Mouse (Mus musculus) embryonic facial prominence, embryonic 14.5 days (tissue): ENCODE results near the gene Lrmda. TPM values are rescaled to one million over a fixed set of nuclear protein-coding genes. Genes with fewer than 3 reads are reported as not detected.
A peak's percentile ranks its signal among the peaks of the same experiment; 100 is the strongest.
"Not testable (repeated sequence)": the region's sequence is repeated elsewhere in the genome, so short reads cannot be mapped to it uniquely, and the experiment has no call there.

Source experiments
- ATAC-seq: fragments of 200-750 bp; cut with Nextera tagmentation; 2 replicates; pipeline ENCODE4 v1.8.0; 2017; ENCODE audit warnings: low read depth, moderate number of reproducible peaks, moderate TSS enrichment
- DNase-seq: peaks from one replicate; pipeline ENCODE4 v3.0.0-alpha.2; 2015; ENCODE audit warnings: low spot score
- H3K27ac ChIP-seq: fragments of 300-500 bp; sonication (generic); replicated peaks from 2 replicates; pipeline ENCODE4 v1.5.1; 2014; ENCODE audit warnings: low read depth, mild to moderate bottlenecking, low read length, moderate library complexity
- H3K27me3 ChIP-seq: fragments of 300-500 bp; sonication (generic); replicated peaks from 2 replicates; pipeline ENCODE4 v1.6.1; 2014; ENCODE audit warnings: low read length; ENCODE audit not compliant: control insufficient read depth, insufficient read depth
- H3K36me3 ChIP-seq: fragments of 300-500 bp; sonication (generic); 2 replicates; pipeline ENCODE4 v1.6.1; 2014; ENCODE audit warnings: low read length, mixed read lengths; ENCODE audit not compliant: control insufficient read depth, insufficient read depth
- H3K4me1 ChIP-seq: fragments of 300-500 bp; sonication (generic); 2 replicates; pipeline ENCODE4 v1.6.1; 2014; ENCODE audit warnings: antibody characterized with exemption, low read length; ENCODE audit not compliant: control insufficient read depth, insufficient read depth
- H3K4me2 ChIP-seq: fragments of 300-500 bp; sonication (generic); 2 replicates; pipeline ENCODE4 v1.6.1; 2014; ENCODE audit warnings: low read depth, mild to moderate bottlenecking, low read length, moderate library complexity, mixed read lengths
- H3K4me3 ChIP-seq: fragments of 300-500 bp; sonication (generic); 2 replicates; pipeline ENCODE4 v1.5.1; 2014; ENCODE audit warnings: low read depth, mild to moderate bottlenecking, low read length
- H3K9ac ChIP-seq: fragments of 300-500 bp; sonication (generic); 2 replicates; pipeline ENCODE4 v1.6.1; 2014; ENCODE audit warnings: low read depth, mild to moderate bottlenecking, low read length, moderate library complexity, mixed read lengths
- H3K9me3 ChIP-seq: fragments of 300-500 bp; sonication (generic); 2 replicates; pipeline ENCODE4 v1.6.1; 2016; ENCODE audit warnings: low read length; ENCODE audit not compliant: control insufficient read depth
- WGBS: fragments of 180-500 bp; shearing (Covaris S2); extraction: QIAGEN DNeasy Blood & Tissue Kit; methylation state at CpG from one replicate; pipeline ENCODE4 v1.1.7; 2014; 5-methylcytosine and 5-hydroxymethylcytosine counted together
- polyA plus RNA-seq: library from polyadenylated mRNA; unstranded; fragments of >200 nt; fragmentation: Nextera tagmentation; extraction: Ambion mirVana; gene quantifications from 2 replicates; pipeline ENCODE4 v1.2.1, GENCODE M21; 2014

The Lrmda gene
- polyA plus RNA-seq, 1 experiment from 2014 or later, result 0.24 TPM

GRCm38 (mm10) chr14:22586796-22587195, 567.3 kb downstream of the Lrmda start:
- Histone ChIP-seq H3K4me2 (no peak overlapping the region), H3K9me3 (no peaks in the 10 kb centered on the region), H3K9ac (no peak overlapping the region), H3K4me1 (0 out of 2 replicates have a peak, but pooled peaks cover 3% of the 10 kb centered on the region), H3K4me3 (no peak overlapping the region), H3K27me3 (no peaks in the 10 kb centered on the region), H3K36me3 (no peaks in the 10 kb centered on the region), H3K27ac (no peak overlapping the region)
- no peak for DNase-seq
- ATAC-seq, result no peak
- 77% methylated on average over 4 of the region's 4 CpGs for WGBS

DNA sequence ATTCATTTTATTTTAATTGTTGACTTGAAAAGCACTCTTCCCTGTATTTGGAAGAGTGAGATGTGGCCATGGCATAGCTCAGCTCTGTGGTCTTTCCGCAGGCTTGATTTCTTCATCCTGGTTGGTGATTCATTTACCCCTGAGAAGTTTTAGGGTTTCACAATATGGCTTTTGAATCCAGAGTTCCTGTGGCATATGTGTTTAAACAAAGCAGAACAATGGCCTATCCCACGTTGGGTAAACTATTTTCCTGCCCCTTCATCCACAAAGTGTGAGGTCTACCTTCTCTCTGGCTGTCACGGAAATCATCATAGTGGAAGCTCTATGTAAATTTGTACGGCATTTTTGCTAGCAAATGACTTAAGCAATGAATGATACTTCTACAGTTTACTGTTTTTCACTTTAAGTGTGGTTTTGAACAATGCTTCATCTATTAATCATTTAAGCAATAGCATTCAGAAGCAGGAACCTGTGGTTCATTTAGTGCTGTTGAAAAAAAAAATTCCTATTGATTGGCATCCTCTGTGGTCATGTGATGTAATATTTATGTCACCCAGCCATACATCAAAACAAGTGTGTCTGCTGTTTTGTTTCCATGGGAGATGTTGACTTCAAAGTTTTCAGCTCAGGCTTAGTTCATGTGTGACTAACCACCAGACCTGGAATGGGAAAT, 567.9 kb downstream of the Lrmda start:
- Histone ChIP-seq H3K27ac (no peak overlapping the region), H3K4me1 (0 out of 2 replicates have a peak, but pooled peaks cover 3% of the 10 kb centered on the region), H3K9me3 (no peaks in the 10 kb centered on the region), H3K9ac (no peak overlapping the region), H3K36me3 (no peaks in the 10 kb centered on the region), H3K27me3 (no peaks in the 10 kb centered on the region), H3K4me3 (no peak overlapping the region), H3K4me2 (no peak overlapping the region)
- ATAC-seq (no peak), DNase-seq (no peak)
- 82% methylated on average over 4 of the region's 4 CpGs for WGBS

- Histone ChIP-seq H3K4me2 (no peak overlapping the region), H3K27me3 (no peaks in the 10 kb centered on the region), H3K9ac (no peak overlapping the region), H3K9me3 (no peaks in the 10 kb centered on the region), H3K4me3 (no peak overlapping the region), H3K27ac (no peak overlapping the region), H3K4me1 (0 out of 2 replicates have a peak, but pooled peaks cover 3% of the 10 kb centered on the region), H3K36me3 (no peaks in the 10 kb centered on the region)
- DNase-seq (no peak), ATAC-seq (no peak)
- WGBS, result 89% methylated on average over 4 of the region's 4 CpGs
Observed at GRCm38 (mm10) chr14:22587958-22588296, 568.4 kb downstream of the Lrmda start.

- 92% methylated on average over 1 of the region's 1 CpGs for WGBS
- not testable (repeated sequence) for H3K9ac ChIP-seq, H3K9me3 ChIP-seq, H3K27ac ChIP-seq, H3K4me1 ChIP-seq, ATAC-seq, H3K4me2 ChIP-seq, H3K4me3 ChIP-seq, H3K27me3 ChIP-seq, DNase-seq, H3K36me3 ChIP-seq
Observed at GRCm38 (mm10) chr14:22588394-22588793, 568.9 kb downstream of the Lrmda start.

DNA sequence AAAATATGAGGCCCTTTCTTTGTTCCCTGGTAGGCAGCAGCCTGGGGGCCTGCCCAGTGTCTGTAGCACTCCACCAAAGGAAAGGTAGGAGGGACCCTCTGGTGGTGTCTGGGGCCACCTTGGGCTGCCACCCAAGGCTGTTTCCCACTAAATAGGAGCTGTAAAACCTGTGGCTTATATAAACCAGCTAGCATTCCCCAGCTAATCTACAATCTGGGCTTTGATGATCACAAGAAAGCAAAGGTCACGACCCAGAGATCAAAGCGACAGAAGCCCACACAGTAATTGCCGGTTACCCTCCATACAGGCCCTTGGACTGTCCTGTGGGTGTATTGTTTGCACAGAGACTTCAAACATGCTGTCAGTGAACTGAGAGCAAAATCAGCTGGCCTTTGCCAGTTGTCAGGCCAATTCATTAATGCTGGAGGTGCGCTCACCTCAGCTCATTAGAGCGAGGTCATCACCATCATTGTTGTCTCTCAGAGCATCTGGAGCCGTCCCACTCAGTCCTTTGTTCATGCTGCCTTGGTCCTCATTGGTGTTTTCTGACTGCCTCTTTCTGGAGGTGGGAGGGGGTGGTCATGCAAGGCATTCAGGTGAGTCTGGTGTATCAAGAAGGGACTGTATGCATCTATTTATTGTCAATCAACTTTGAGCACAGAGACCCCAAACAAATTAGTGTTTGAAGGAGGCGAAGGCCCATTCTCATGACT, 570.1 kb downstream of the Lrmda start:
- no peak overlapping the region for H3K27ac ChIP-seq
- no peak overlapping the region for H3K4me2 ChIP-seq
- ATAC-seq (no peak), DNase-seq (no peak)
- WGBS, result 41% methylated on average over 7 of the region's 7 CpGs
- no peak overlapping the region for H3K4me3 ChIP-seq
- H3K9me3 ChIP-seq, result no peaks in the 10 kb centered on the region
- H3K36me3 ChIP-seq, result no peaks in the 10 kb centered on the region
- no peak overlapping the region for H3K9ac ChIP-seq
- H3K4me1 ChIP-seq, result 0 out of 2 replicates have a peak, but pooled peaks cover 3% of the 10 kb centered on the region
- H3K27me3 ChIP-seq, result no peaks in the 10 kb centered on the region

GRCm38 (mm10) chr14:22591186-22591585, 571.7 kb downstream of the Lrmda start:
- Histone ChIP-seq H3K36me3 (no peaks in the 10 kb centered on the region), H3K27me3 (no peaks in the 10 kb centered on the region), H3K9ac (no peak overlapping the region), H3K4me2 (no peak overlapping the region), H3K4me1 (0 out of 2 replicates have a peak, but pooled peaks cover 3% of the 10 kb centered on the region), H3K27ac (no peak overlapping the region), H3K9me3 (no peaks in the 10 kb centered on the region), H3K4me3 (no peak overlapping the region)
- 70% methylated on average over 2 of the region's 2 CpGs for WGBS
- ATAC-seq (no peak), DNase-seq (no peak)

DNA sequence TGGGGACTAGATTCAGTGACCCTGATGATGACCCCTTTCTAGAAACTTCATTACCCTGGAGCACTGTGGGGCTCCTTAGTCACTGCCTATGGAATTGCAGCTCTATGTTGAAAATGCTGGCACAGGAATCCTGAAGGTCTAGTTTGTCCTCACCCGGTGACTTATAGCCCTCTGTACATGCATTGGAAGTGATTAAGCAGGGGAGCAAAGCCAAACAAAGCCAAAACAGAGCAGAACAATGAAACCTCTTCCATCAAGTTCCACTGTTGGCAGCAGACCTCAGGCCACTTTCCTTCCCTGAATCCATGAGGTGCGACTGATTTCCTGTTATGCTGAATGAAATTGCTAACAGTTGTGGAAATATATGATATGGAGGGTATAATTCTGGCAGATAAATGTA, 578.0 kb downstream of the Lrmda start:
- WGBS, result 38% methylated on average over 2 of the region's 2 CpGs
- Histone ChIP-seq H3K36me3 (no peaks in the 10 kb centered on the region), H3K4me2 (no peak overlapping the region), H3K4me3 (no peak overlapping the region), H3K27me3 (no peaks in the 10 kb centered on the region), H3K9ac (no peak overlapping the region), H3K4me1 (0 out of 2 replicates have a peak, but pooled peaks cover 4% of the 10 kb centered on the region), H3K9me3 (no peaks in the 10 kb centered on the region), H3K27ac (no peak overlapping the region)
- peak; percentile 45 for DNase-seq
- no peak for ATAC-seq

DNA sequence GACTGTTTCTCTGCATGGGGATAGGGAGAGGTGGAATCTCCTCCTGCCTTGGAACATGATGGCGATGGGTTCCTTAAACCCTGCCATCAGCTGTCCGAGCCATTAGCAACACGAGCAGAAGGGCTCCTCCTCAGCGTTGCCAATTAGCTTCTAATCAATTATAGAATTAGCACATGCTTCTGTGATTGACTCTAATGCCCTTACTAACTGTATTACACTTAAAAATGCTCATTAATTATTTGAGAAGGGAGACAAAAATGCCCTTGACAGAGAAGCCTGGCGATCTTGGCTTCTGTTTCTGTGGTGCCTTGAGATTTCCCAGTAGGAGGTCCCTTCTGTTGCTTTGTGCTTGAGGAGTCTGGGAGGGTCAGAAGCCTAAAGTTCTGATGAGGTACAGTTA, 579.1 kb downstream of the Lrmda start:
- Histone ChIP-seq H3K27me3 (no peaks in the 10 kb centered on the region), H3K4me3 (no peak overlapping the region), H3K9ac (no peak overlapping the region), H3K4me1 (0 out of 2 replicates have a peak, but pooled peaks cover 4% of the 10 kb centered on the region), H3K9me3 (no peaks in the 10 kb centered on the region), H3K4me2 (no peak overlapping the region), H3K27ac (no peak overlapping the region), H3K36me3 (no peaks in the 10 kb centered on the region)
- ATAC-seq (no peak), DNase-seq (no peak)
- 79% methylated on average over 5 of the region's 5 CpGs for WGBS
